Mouse (Mus musculus) hindbrain, embryonic 10.5 days (tissue): ENCODE results near the gene Tecr. TPM values are rescaled to one million over a fixed set of nuclear protein-coding genes. Genes with fewer than 3 reads are reported as not detected.

Experiments used
- DNase-seq: peaks from one replicate; pipeline ENCODE4 v3.0.0-alpha.2; 2017; ENCODE audit warnings: low spot score
- H3K27ac ChIP-seq: fragments of 300-500 bp; sonication (generic); 2 replicates; pipeline ENCODE4 v1.5.1; 2016; ENCODE audit warnings: mild to moderate bottlenecking, moderate library complexity
- H3K27me3 ChIP-seq: fragments of 300-500 bp; sonication (generic); 2 replicates; pipeline ENCODE4 v1.6.1; 2016; ENCODE audit warnings: mild to moderate bottlenecking; ENCODE audit not compliant: poor library complexity, insufficient read depth, severe bottlenecking
- H3K36me3 ChIP-seq: fragments of 300-500 bp; sonication (generic); 2 replicates; pipeline ENCODE4 v1.6.1; 2016; ENCODE audit warnings: mild to moderate bottlenecking, moderate library complexity
- H3K4me1 ChIP-seq: fragments of 300-500 bp; sonication (generic); replicated peaks from 2 replicates; pipeline ENCODE4 v1.6.1; 2016; ENCODE audit warnings: mild to moderate bottlenecking
- H3K4me3 ChIP-seq: fragments of 300-500 bp; sonication (generic); 2 replicates; pipeline ENCODE4 v1.5.1; 2016; ENCODE audit warnings: mild to moderate bottlenecking, moderate library complexity
- H3K9me3 ChIP-seq: fragments of 300-500 bp; sonication (generic); 2 replicates; pipeline ENCODE4 v1.6.1; 2016; ENCODE audit warnings: mild to moderate bottlenecking, moderate library complexity
- WGBS: fragments of 180-500 bp; shearing (Covaris S2); methylation state at CpG from one replicate; pipeline ENCODE4 v1.1.7; 2016; 5-methylcytosine and 5-hydroxymethylcytosine counted together
- polyA plus RNA-seq: library from polyadenylated mRNA; unstranded; fragments of >200 nt; fragmentation: Nextera tagmentation; extraction: Ambion mirVana; gene quantifications from 2 replicates; pipeline ENCODE4 v1.2.1, GENCODE M21; 2016

Tecr gene
- polyA plus RNA-seq, 1 experiment from 2014 or later = 783 TPM

GRCm38 (mm10) chr8:83632083-83632707, 24.4 kb upstream of the Tecr start:
- WGBS = 89% methylated on average over 7 of the region's 7 CpGs
- Histone ChIP-seq H3K27ac (no peak overlapping the region), H3K4me1 (no peaks in the 10 kb centered on the region), H3K27me3 (no peaks in the 10 kb centered on the region), H3K4me3 (no peak overlapping the region), H3K36me3 (no peaks in the 10 kb centered on the region), H3K9me3 (peaks cover 5% of the 10 kb centered on the region; the same call in 1 of the 2 replicates)
- DNase-seq = no peak

DNA sequence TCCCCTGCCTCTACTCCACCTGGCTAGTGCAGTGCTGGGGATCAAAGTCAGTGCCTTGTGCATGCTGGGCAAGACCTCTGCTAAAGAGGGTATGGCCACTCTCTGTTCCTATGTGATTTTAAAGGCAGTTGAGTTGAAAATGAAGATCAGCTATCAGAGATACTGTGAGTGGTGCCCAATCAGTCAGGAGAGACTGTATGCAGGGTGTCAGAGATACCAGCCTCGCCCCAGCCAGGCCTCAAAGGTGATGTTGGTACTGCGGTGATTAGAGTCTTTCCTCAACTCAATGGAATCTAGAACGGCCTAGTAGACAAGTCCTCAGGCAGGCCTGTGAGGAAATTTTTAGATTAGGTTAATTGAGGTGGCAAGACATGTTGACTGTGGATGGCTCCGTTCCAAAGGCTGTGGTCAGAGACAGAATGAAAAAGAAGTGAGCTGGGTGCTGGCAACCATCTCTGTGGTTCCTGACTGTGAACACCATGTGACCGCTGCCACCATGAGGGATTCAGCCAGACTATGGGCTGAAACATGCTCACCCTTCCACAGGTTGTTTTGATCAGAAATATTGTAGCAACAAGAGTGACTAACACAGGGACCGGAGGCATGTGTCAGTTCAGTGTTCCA, 18.0 kb upstream of the Tecr start:
- peaks cover 10% of the 10 kb centered on the region; the same call in 1 of the 2 replicates for H3K27me3 ChIP-seq
- no peak for DNase-seq
- peaks cover 8% of the 10 kb centered on the region; the same call in 1 of the 2 replicates for H3K4me1 ChIP-seq
- no peak overlapping the region for H3K4me3 ChIP-seq
- WGBS = 91% methylated on average over 6 of the region's 6 CpGs
- H3K27ac ChIP-seq = no peak overlapping the region
- no peaks in the 10 kb centered on the region for H3K9me3 ChIP-seq
- H3K36me3 ChIP-seq = no peaks in the 10 kb centered on the region

- Histone ChIP-seq H3K27me3 (peaks cover 10% of the 10 kb centered on the region; the same call in 1 of the 2 replicates), H3K27ac (no peak overlapping the region), H3K36me3 (no peaks in the 10 kb centered on the region), H3K9me3 (no peaks in the 10 kb centered on the region), H3K4me3 (no peak overlapping the region), H3K4me1 (peaks cover 8% of the 10 kb centered on the region; the same call in 1 of the 2 replicates)
- DNase-seq = peak; percentile 29
- WGBS = 46% methylated on average over 3 of the region's 3 CpGs
These were observed 17.0 kb upstream of the Tecr start for GRCm38 (mm10) chr8:83624739-83625138.

GRCm38 (mm10) chr8:83623549-83623948, 15.8 kb upstream of the Tecr start:
- H3K36me3 ChIP-seq = no peaks in the 10 kb centered on the region
- WGBS = 87% methylated on average over 7 of the region's 7 CpGs
- H3K27ac ChIP-seq = no peak overlapping the region
- H3K9me3 ChIP-seq = 0 out of 2 replicates have a peak, but pooled peaks cover under 1% of the 10 kb centered on the region
- H3K4me1 ChIP-seq = peaks cover 8% of the 10 kb centered on the region; the same call in 1 of the 2 replicates
- no peak overlapping the region for H3K4me3 ChIP-seq
- H3K27me3 ChIP-seq = peaks cover 10% of the 10 kb centered on the region; the same call in 1 of the 2 replicates
- no peak for DNase-seq

- peak; percentile 88 for DNase-seq
- Histone ChIP-seq H3K36me3 (no peaks in the 10 kb centered on the region), H3K9me3 (0 out of 2 replicates have a peak, but pooled peaks cover 3% of the 10 kb centered on the region), H3K27ac (peak overlapping the region; percentile 84), H3K4me1 (peaks cover 8% of the 10 kb centered on the region; the same call in 1 of the 2 replicates), H3K4me3 (peak overlapping the region; percentile 54), H3K27me3 (peaks cover 10% of the 10 kb centered on the region; the same call in 1 of the 2 replicates)
- 11% methylated on average over 23 of the region's 23 CpGs for WGBS
These were observed 14.7 kb upstream of the Tecr start for GRCm38 (mm10) chr8:83622389-83622989.

- H3K36me3 ChIP-seq = no peaks in the 10 kb centered on the region
- peaks cover 10% of the 10 kb centered on the region; the same call in 1 of the 2 replicates for H3K27me3 ChIP-seq
- H3K4me3 ChIP-seq = peak overlapping the region; percentile 54
- DNase-seq = no peak
- 0 out of 2 replicates have a peak, but pooled peaks cover 3% of the 10 kb centered on the region for H3K9me3 ChIP-seq
- peak overlapping the region; percentile 84 for H3K27ac ChIP-seq
- peaks cover 8% of the 10 kb centered on the region; the same call in 1 of the 2 replicates for H3K4me1 ChIP-seq
- 57% methylated on average over 15 of the region's 15 CpGs for WGBS
These were observed 14.1 kb upstream of the Tecr start for GRCm38 (mm10) chr8:83621691-83622388.

GRCm38 (mm10) chr8:83619568-83620285, 12.0 kb upstream of the Tecr start:
- no peak for DNase-seq
- Histone ChIP-seq H3K27me3 (peaks cover 10% of the 10 kb centered on the region; the same call in 1 of the 2 replicates), H3K9me3 (0 out of 2 replicates have a peak, but pooled peaks cover 3% of the 10 kb centered on the region), H3K4me1 (peaks cover 8% of the 10 kb centered on the region; the same call in 1 of the 2 replicates), H3K27ac (no peak overlapping the region), H3K4me3 (no peak overlapping the region), H3K36me3 (no peaks in the 10 kb centered on the region)
- 89% methylated on average over 9 of the region's 9 CpGs for WGBS

GRCm38 (mm10) chr8:83618566-83618965, 10.8 kb upstream of the Tecr start:
- Histone ChIP-seq H3K36me3 (peaks cover 9% of the 10 kb centered on the region), H3K27me3 (peaks cover 6% of the 10 kb centered on the region; the same call in 1 of the 2 replicates), H3K4me3 (no peak overlapping the region), H3K9me3 (0 out of 2 replicates have a peak, but pooled peaks cover 3% of the 10 kb centered on the region), H3K27ac (no peak overlapping the region), H3K4me1 (peaks cover 8% of the 10 kb centered on the region; the same call in 1 of the 2 replicates)
- 93% methylated on average over 2 of the region's 2 CpGs for WGBS
- DNase-seq = no peak

- Histone ChIP-seq H3K4me1 (peaks cover 3% of the 10 kb centered on the region; the same call in 1 of the 2 replicates), H3K9me3 (0 out of 2 replicates have a peak, but pooled peaks cover 3% of the 10 kb centered on the region), H3K27me3 (peaks cover 6% of the 10 kb centered on the region; the same call in 1 of the 2 replicates), H3K27ac (no peak overlapping the region), H3K36me3 (peaks cover 24% of the 10 kb centered on the region), H3K4me3 (no peak overlapping the region)
- 86% methylated on average over 2 of the region's 2 CpGs for WGBS
- DNase-seq = no peak
These were observed 9.3 kb upstream of the Tecr start for GRCm38 (mm10) chr8:83617111-83617510.

GRCm38 (mm10) chr8:83616625-83617024, 8.9 kb upstream of the Tecr start:
- Histone ChIP-seq H3K27me3 (peaks cover 4% of the 10 kb centered on the region; the same call in 1 of the 2 replicates), H3K36me3 (peaks cover 29% of the 10 kb centered on the region), H3K27ac (no peak overlapping the region), H3K4me1 (0 out of 2 replicates have a peak, but pooled peaks cover 3% of the 10 kb centered on the region), H3K9me3 (0 out of 2 replicates have a peak, but pooled peaks cover 3% of the 10 kb centered on the region), H3K4me3 (no peak overlapping the region)
- no peak for DNase-seq

- Histone ChIP-seq H3K27ac (no peak overlapping the region), H3K27me3 (no peaks in the 10 kb centered on the region), H3K36me3 (peaks cover 50% of the 10 kb centered on the region), H3K9me3 (0 out of 2 replicates have a peak, but pooled peaks cover 3% of the 10 kb centered on the region), H3K4me3 (no peak overlapping the region), H3K4me1 (peaks cover 21% of the 10 kb centered on the region)
- 96% methylated on average over 4 of the region's 4 CpGs for WGBS
- no peak for DNase-seq
These were observed 5.9 kb upstream of the Tecr start for GRCm38 (mm10) chr8:83613695-83614094.

DNA sequence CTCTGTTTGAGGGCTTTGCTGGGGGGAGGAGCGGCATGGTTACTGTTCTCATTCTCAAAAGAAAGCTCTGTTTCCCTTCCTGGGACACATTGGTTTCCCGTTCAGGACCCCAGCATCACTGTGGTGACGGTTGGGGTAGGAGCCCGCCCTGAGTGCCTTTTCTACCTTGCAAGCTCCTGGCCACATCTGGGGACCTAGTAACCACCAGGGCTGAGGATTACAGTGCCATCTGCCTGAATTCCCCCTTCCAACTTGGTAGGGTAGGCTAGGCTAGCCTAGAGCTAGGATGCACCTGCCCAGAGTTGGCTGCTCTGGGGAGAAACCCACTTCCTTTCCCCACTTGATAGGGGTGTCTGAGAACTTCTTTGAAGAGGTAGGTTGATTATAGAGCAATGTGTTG, 4.2 kb upstream of the Tecr start:
- no peak overlapping the region for H3K27ac ChIP-seq
- no peak overlapping the region for H3K4me3 ChIP-seq
- WGBS = 98% methylated on average over 4 of the region's 4 CpGs
- H3K27me3 ChIP-seq = no peaks in the 10 kb centered on the region
- H3K36me3 ChIP-seq = peaks cover 50% of the 10 kb centered on the region
- H3K4me1 ChIP-seq = peaks cover 27% of the 10 kb centered on the region
- no peaks in the 10 kb centered on the region for H3K9me3 ChIP-seq
- DNase-seq = no peak
